Mouse (Mus musculus): Measurements from ENCODE around the gene Hdhd3.

DNA sequence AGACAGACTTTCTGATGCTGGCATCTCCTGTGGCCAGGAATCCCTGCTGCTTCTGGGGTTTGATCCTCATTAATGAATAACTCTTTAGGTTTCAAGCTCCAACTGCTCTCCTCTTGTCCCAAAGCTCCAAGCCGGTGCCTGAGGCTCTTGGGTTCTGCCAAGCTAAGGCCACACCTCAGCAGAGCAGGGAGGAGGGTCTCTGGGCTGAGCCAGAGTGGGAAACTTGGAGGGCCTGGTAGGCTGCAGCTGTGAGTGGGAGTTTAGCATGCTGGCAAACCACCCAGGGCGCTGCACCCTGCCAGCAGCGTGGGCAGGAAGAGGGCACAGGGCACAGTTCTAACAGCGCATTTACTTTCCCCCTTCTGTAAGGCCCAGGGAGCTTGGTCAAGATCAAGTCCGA lies 5.6 kb upstream of the Hdhd3 start:
- no peak for TF ChIP-seq CTCF (IDR thresholded peaks at IDR 0.05; ENCODE audit: insufficient read depth, low read length)
- no peak for TF ChIP-seq POLR2A (IDR thresholded peaks at IDR 0.05; ENCODE audit: borderline replicate concordance, extremely low read depth, low read depth, low read length)
